Mouse (Mus musculus): ENCODE measurements around the gene Pmepa1.

- no peak for TF ChIP-seq CTCF (IDR thresholded peaks at IDR 0.05; ENCODE audit: low read depth, low read length)
- no peak for TF ChIP-seq EP300 (IDR thresholded peaks at IDR 0.05; ENCODE audit: insufficient read depth, low read depth, low read length)
- no peak for TF ChIP-seq POLR2A (IDR thresholded peaks at IDR 0.05; ENCODE audit: insufficient read depth, low read length)
Measured at GRCm38 (mm10) chr2:173179046-173179445, 97.3 kb downstream of the Pmepa1 start.
